22 mouse cellular contexts compared by ENCODE assay signal in the genomic region with DNA sequence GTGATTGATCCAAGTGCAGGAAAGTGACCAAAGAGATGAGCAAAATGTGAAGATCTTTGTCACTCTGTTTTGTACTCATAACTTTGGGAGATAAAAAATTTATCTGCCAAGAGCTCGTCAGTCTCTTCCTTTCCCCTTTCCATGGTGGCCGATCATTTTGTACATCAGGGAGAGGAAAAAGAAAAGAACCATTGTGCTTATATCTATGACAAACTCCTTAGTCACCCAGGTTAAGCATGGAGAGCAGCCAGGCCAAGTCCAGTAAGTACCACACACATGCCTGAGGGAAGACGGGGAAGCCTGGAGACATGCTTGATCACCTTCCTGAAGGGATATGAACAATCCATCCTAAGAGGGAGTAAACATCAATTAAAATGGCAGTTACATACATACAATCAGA. TPM values are rescaled to one million over a fixed set of nuclear protein-coding genes. Genes with fewer than 3 reads are reported as not detected.
"Had no signal": no experiment of that assay in that cellular context is flagged by ENCODE, and none has a peak within 500 bp of the region (broad histone marks: within the 10 kb centered on the region; RNA-seq: fewer than 3 reads in every experiment).

No protein-coding gene starts in this region.

- H3K4me2 ChIP-seq: neural tube, embryonic 12.5 days; neural tube, embryonic 13.5 days; neural tube, embryonic 15.5 days; stomach, embryonic 15.5 days had no signal

- H3K27me3 ChIP-seq: neural tube, embryonic 12.5 days; neural tube, embryonic 13.5 days; neural tube, embryonic 15.5 days; stomach, embryonic 15.5 days had no signal

- H3K4me1 ChIP-seq: neural tube, embryonic 12.5 days; neural tube, embryonic 13.5 days; neural tube, embryonic 15.5 days; stomach, embryonic 15.5 days had no signal

- H3K36me3 ChIP-seq: neural tube, embryonic 12.5 days; neural tube, embryonic 13.5 days; neural tube, embryonic 15.5 days; stomach, embryonic 15.5 days had no signal

- DNase-seq: retina, postnatal 1 day; right cerebral cortex, adult 18-20 months; right cerebral cortex, postnatal 14 days; right cerebral cortex, postnatal 25 days; right cerebral cortex, postnatal 4 days; spleen, adult 18-20 months; thymus, adult 18-20 months; thymus, postnatal 14 days; thymus, postnatal 25 days; thymus, postnatal 36 days; thymus, postnatal 4 days had no signal

- H3K9me3 ChIP-seq: neural tube, embryonic 12.5 days; neural tube, embryonic 13.5 days; neural tube, embryonic 15.5 days; stomach, embryonic 15.5 days had no signal

- H3K9ac ChIP-seq: neural tube, embryonic 12.5 days; neural tube, embryonic 13.5 days; neural tube, embryonic 15.5 days; stomach, embryonic 15.5 days had no signal

- H3K27ac ChIP-seq: neural tube, embryonic 12.5 days; neural tube, embryonic 13.5 days; neural tube, embryonic 15.5 days; stomach, embryonic 15.5 days; stomach, postnatal 0 days had no signal

- H3K4me3 ChIP-seq: neural tube, embryonic 12.5 days; neural tube, embryonic 13.5 days; neural tube, embryonic 15.5 days; stomach, embryonic 15.5 days had no signal

RNA-seq across cellular contexts. Expression of gene Myh4, which starts 13.4 kb away (rescaled TPM):
- total RNA-seq: neutrophil, adult 5-6 weeks had no signal
- polyA plus RNA-seq: neural tube, embryonic 13.5 days; neural tube, embryonic 15.5 days; small intestine, adult 2 months; spleen, adult 2 months; stomach, embryonic 14.5 days; stomach, embryonic 15.5 days; stomach, postnatal 0 days had no signal

RNA-seq across cellular contexts. Expression of gene Myh1, which starts 24.6 kb away (rescaled TPM):
- total RNA-seq: neutrophil, adult 5-6 weeks had no signal
- polyA plus RNA-seq: neural tube, embryonic 12.5 days; small intestine, adult 2 months had no signal

RNA-seq across cellular contexts. Expression of gene Myh8, which starts 52.5 kb away (rescaled TPM):
- total RNA-seq: neutrophil, adult 5-6 weeks had no signal
- polyA plus RNA-seq: small intestine, adult 2 months; testis, adult 2 months had no signal

RNA-seq across cellular contexts. Expression of gene Myh2, which starts 53.6 kb away (rescaled TPM):
- total RNA-seq: neutrophil, adult 5-6 weeks had no signal
- polyA plus RNA-seq: neural tube, embryonic 13.5 days; small intestine, adult 2 months; spleen, adult 2 months; stomach, embryonic 14.5 days; stomach, embryonic 15.5 days; testis, adult 2 months; thymus, postnatal 0 days had no signal
